Mouse (Mus musculus): ENCODE measurements around the gene H2-T23. TPM values are rescaled to one million over a fixed set of nuclear protein-coding genes. Genes with fewer than 3 reads are reported as not detected.

H2-T23 gene
- polyA plus RNA-seq, 1 experiment: 0.46 TPM

- peaks cover 16% of the 10 kb centered on the region for H3K9me3 ChIP-seq (replicated peaks; ENCODE audit: control insufficient read depth, insufficient read depth, low read length, poor library complexity, severe bottlenecking)
- no peak overlapping the region for H3K4me3 ChIP-seq (ENCODE audit: low read depth, low read length)
- no peaks in the 10 kb centered on the region for H3K27me3 ChIP-seq (ENCODE audit: control insufficient read depth, insufficient read depth, low read length, poor library complexity, severe bottlenecking)
- no peak overlapping the region for H3K27ac ChIP-seq (ENCODE audit: insufficient read depth, low read length)
- no peak for TF ChIP-seq EP300 (IDR thresholded peaks at IDR 0.05; ENCODE audit: insufficient read depth, low read depth, low read length)
- TF ChIP-seq CTCF (IDR thresholded peaks at IDR 0.05; ENCODE audit: low read depth, low read length): no peak
- TF ChIP-seq POLR2A (IDR thresholded peaks at IDR 0.05; ENCODE audit: insufficient read depth, low read length): no peak
- H3K36me3 ChIP-seq (ENCODE audit: control insufficient read depth, insufficient read depth, low read length, poor library complexity, severe bottlenecking): no peaks in the 10 kb centered on the region
- no peaks in the 10 kb centered on the region for H3K4me1 ChIP-seq (ENCODE audit: control insufficient read depth, insufficient read depth, low read length)
- no peak overlapping the region for H3K9ac ChIP-seq (ENCODE audit: low read depth, poor library complexity, severe bottlenecking)
Observed at GRCm38 (mm10) chr17:36022098-36022497, 10.6 kb downstream of the H2-T23 start.

- Histone ChIP-seq H3K36me3 (ENCODE audit: control insufficient read depth, insufficient read depth, low read length, poor library complexity, severe bottlenecking) (no peaks in the 10 kb centered on the region), H3K27ac (ENCODE audit: insufficient read depth, low read length) (no peak overlapping the region), H3K27me3 (ENCODE audit: control insufficient read depth, insufficient read depth, low read length, poor library complexity, severe bottlenecking) (no peaks in the 10 kb centered on the region), H3K9ac (ENCODE audit: low read depth, poor library complexity, severe bottlenecking) (no peak overlapping the region), H3K9me3 (replicated peaks; ENCODE audit: control insufficient read depth, insufficient read depth, low read length, poor library complexity, severe bottlenecking) (peaks cover 9% of the 10 kb centered on the region), H3K4me3 (ENCODE audit: low read depth, low read length) (no peak overlapping the region), H3K4me1 (ENCODE audit: control insufficient read depth, insufficient read depth, low read length) (no peaks in the 10 kb centered on the region)
- no peak for TF ChIP-seq POLR2A (IDR thresholded peaks at IDR 0.05; ENCODE audit: insufficient read depth, low read length)
- TF ChIP-seq EP300 (IDR thresholded peaks at IDR 0.05; ENCODE audit: insufficient read depth, low read depth, low read length): no peak
- TF ChIP-seq CTCF (IDR thresholded peaks at IDR 0.05; ENCODE audit: low read depth, low read length): no peak
Observed at GRCm38 (mm10) chr17:36021309-36021708, 11.3 kb downstream of the H2-T23 start.

- peaks cover under 1% of the 10 kb centered on the region; the same call in 1 of the 2 replicates for H3K36me3 ChIP-seq (ENCODE audit: control insufficient read depth, insufficient read depth, low read length, poor library complexity, severe bottlenecking)
- no peak within 1 kb of the TSS for H3K4me3 ChIP-seq (ENCODE audit: low read depth, low read length)
- H3K27me3 ChIP-seq (ENCODE audit: control insufficient read depth, insufficient read depth, low read length, poor library complexity, severe bottlenecking): no peaks in the 10 kb centered on the region
- H3K9ac ChIP-seq (ENCODE audit: low read depth, poor library complexity, severe bottlenecking): no peak within 1 kb of the TSS
- no peak within 1 kb of the TSS for H3K27ac ChIP-seq (ENCODE audit: insufficient read depth, low read length)
- peaks cover 10% of the 10 kb centered on the region for H3K9me3 ChIP-seq (replicated peaks; ENCODE audit: control insufficient read depth, insufficient read depth, low read length, poor library complexity, severe bottlenecking)
- no peak for TF ChIP-seq CTCF (IDR thresholded peaks at IDR 0.05; ENCODE audit: low read depth, low read length)
- no peak for TF ChIP-seq POLR2A (IDR thresholded peaks at IDR 0.05; ENCODE audit: insufficient read depth, low read length)
- TF ChIP-seq EP300 (IDR thresholded peaks at IDR 0.05; ENCODE audit: insufficient read depth, low read depth, low read length): no peak
- no peaks in the 10 kb centered on the region for H3K4me1 ChIP-seq (ENCODE audit: control insufficient read depth, insufficient read depth, low read length)
Observed at GRCm38 (mm10) chr17:36020191-36021073, 12.2 kb downstream of the H2-T23 start, which contains the start of gene H2-T24. Gene H2-T24, minus strand, starts transcription at chr17:36020560.

- no peak overlapping the region for H3K27ac ChIP-seq (ENCODE audit: insufficient read depth, low read length)
- TF ChIP-seq CTCF (IDR thresholded peaks at IDR 0.05; ENCODE audit: low read depth, low read length): no peak
- no peak for TF ChIP-seq POLR2A (IDR thresholded peaks at IDR 0.05; ENCODE audit: insufficient read depth, low read length)
- TF ChIP-seq EP300 (IDR thresholded peaks at IDR 0.05; ENCODE audit: insufficient read depth, low read depth, low read length): no peak
Observed at GRCm38 (mm10) chr17:36019519-36019918, 13.1 kb downstream of the H2-T23 start.

GRCm38 (mm10) chr17:36018979-36019378, 13.7 kb downstream of the H2-T23 start:
- no peak overlapping the region for H3K27ac ChIP-seq (ENCODE audit: insufficient read depth, low read length)
- H3K4me1 ChIP-seq (ENCODE audit: control insufficient read depth, insufficient read depth, low read length): no peaks in the 10 kb centered on the region
- no peak overlapping the region for H3K9ac ChIP-seq (ENCODE audit: low read depth, poor library complexity, severe bottlenecking)
- peaks cover 15% of the 10 kb centered on the region for H3K36me3 ChIP-seq (ENCODE audit: control insufficient read depth, insufficient read depth, low read length, poor library complexity, severe bottlenecking)
- peaks cover 23% of the 10 kb centered on the region for H3K9me3 ChIP-seq (replicated peaks; ENCODE audit: control insufficient read depth, insufficient read depth, low read length, poor library complexity, severe bottlenecking)
- H3K27me3 ChIP-seq (ENCODE audit: control insufficient read depth, insufficient read depth, low read length, poor library complexity, severe bottlenecking): no peaks in the 10 kb centered on the region
- H3K4me3 ChIP-seq (ENCODE audit: low read depth, low read length): no peak overlapping the region
- TF ChIP-seq CTCF (IDR thresholded peaks at IDR 0.05; ENCODE audit: low read depth, low read length) (no peak), EP300 (IDR thresholded peaks at IDR 0.05; ENCODE audit: insufficient read depth, low read depth, low read length) (no peak), POLR2A (IDR thresholded peaks at IDR 0.05; ENCODE audit: insufficient read depth, low read length) (no peak)

More at GRCm38 (mm10) chr17:36019519-36019918, 13.1 kb downstream of the H2-T23 start:
- Histone ChIP-seq H3K27me3 (ENCODE audit: control insufficient read depth, insufficient read depth, low read length, poor library complexity, severe bottlenecking) (no peaks in the 10 kb centered on the region), H3K4me1 (ENCODE audit: control insufficient read depth, insufficient read depth, low read length) (no peaks in the 10 kb centered on the region), H3K4me3 (ENCODE audit: low read depth, low read length) (no peak overlapping the region), H3K36me3 (ENCODE audit: control insufficient read depth, insufficient read depth, low read length, poor library complexity, severe bottlenecking) (peaks cover 9% of the 10 kb centered on the region), H3K9ac (ENCODE audit: low read depth, poor library complexity, severe bottlenecking) (no peak overlapping the region), H3K9me3 (replicated peaks; ENCODE audit: control insufficient read depth, insufficient read depth, low read length, poor library complexity, severe bottlenecking) (peaks cover 18% of the 10 kb centered on the region)

GRCm38 (mm10) chr17:36017046-36017445, 15.6 kb downstream of the H2-T23 start:
- Histone ChIP-seq H3K36me3 (ENCODE audit: control insufficient read depth, insufficient read depth, low read length, poor library complexity, severe bottlenecking) (peaks cover 15% of the 10 kb centered on the region), H3K4me1 (ENCODE audit: control insufficient read depth, insufficient read depth, low read length) (no peaks in the 10 kb centered on the region), H3K4me3 (ENCODE audit: low read depth, low read length) (no peak overlapping the region), H3K9me3 (replicated peaks; ENCODE audit: control insufficient read depth, insufficient read depth, low read length, poor library complexity, severe bottlenecking) (peaks cover 24% of the 10 kb centered on the region), H3K27me3 (ENCODE audit: control insufficient read depth, insufficient read depth, low read length, poor library complexity, severe bottlenecking) (no peaks in the 10 kb centered on the region), H3K9ac (ENCODE audit: low read depth, poor library complexity, severe bottlenecking) (no peak overlapping the region), H3K27ac (ENCODE audit: insufficient read depth, low read length) (no peak overlapping the region)
- TF ChIP-seq CTCF (IDR thresholded peaks at IDR 0.05; ENCODE audit: low read depth, low read length): no peak
- TF ChIP-seq POLR2A (IDR thresholded peaks at IDR 0.05; ENCODE audit: insufficient read depth, low read length): no peak
- TF ChIP-seq EP300 (IDR thresholded peaks at IDR 0.05; ENCODE audit: insufficient read depth, low read depth, low read length): no peak

Measured in ES-Bruce4 (cell line).